Mouse (Mus musculus) erythroblast, embryonic 14.5 days (primary cell): ENCODE results near the gene E2f7.

ENCODE experiments used
- GATA1 ChIP-seq: IDR thresholded peaks from 2 replicates; pipeline ENCODE4 v1.6.1; 2012; ENCODE audit warnings: low read length, inconsistent platforms, mixed read lengths
- TAL1 ChIP-seq: IDR thresholded peaks from 3 replicates; pipeline ENCODE4 v1.6.1; 2012; ENCODE audit warnings: low read length, inconsistent platforms, mixed read lengths

GRCm38 (mm10) chr10:110811209-110811861, 66.1 kb downstream of the E2f7 start:
- TF ChIP-seq TAL1 (no peak), GATA1 (no peak)
